In the genomic region with DNA sequence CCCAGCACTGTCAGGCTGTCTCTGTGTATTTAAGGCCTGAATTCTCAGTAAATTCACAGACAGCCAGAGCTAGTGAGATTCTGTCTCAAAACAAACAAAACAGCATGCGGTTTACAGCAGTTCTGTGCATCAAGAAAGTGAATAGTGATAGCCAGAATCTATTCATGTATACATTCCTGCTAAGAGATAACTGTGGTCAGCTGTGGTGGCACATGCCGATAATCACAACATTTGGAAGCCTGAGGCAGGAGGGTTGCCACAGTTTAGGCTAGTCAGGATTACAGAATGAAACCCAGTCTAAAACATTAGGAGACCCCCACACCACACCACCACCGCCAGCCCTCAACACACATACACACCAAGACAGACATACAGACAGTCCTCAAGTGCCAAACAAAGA, we compare ENCODE assay signal across 13 mouse cellular contexts. TPM values are rescaled to one million over a fixed set of nuclear protein-coding genes. Genes with fewer than 3 reads are reported as not detected.
A peak's percentile ranks its signal among the peaks of the same experiment; 100 is the strongest.
DNase-seq lines count a peak whose midpoint lies in the region; ATAC-seq and TF ChIP-seq lines count a peak whose summit lies in the region.
"Had no signal": no experiment of that assay in that cellular context is flagged by ENCODE, and none has a peak within 500 bp of the region (broad histone marks: within the 10 kb centered on the region; RNA-seq: fewer than 3 reads in every experiment).

No protein-coding gene starts in this region.

- H3K4me1 ChIP-seq in heart, embryonic 11.5 days (ENCODE audit: control insufficient read depth, insufficient read depth, low read length) = peaks cover 71% of the 10 kb centered on the region
- 0 out of 2 replicates have a peak, but pooled peaks cover 6% of the 10 kb centered on the region for H3K4me1 ChIP-seq in hindbrain, postnatal 0 days (ENCODE audit: insufficient read depth, low read length)
- H3K4me1 ChIP-seq in midbrain, embryonic 13.5 days (replicated peaks) = peaks cover 36% of the 10 kb centered on the region

- DNase-seq in heart, adult 8-10 months (ENCODE audit: low spot score) = no peak
- DNase-seq in layer of hippocampus, adult 2 months (ENCODE audit: low spot score in 2 of 2) = no peak
- no peak for DNase-seq in layer of hippocampus, postnatal 10 days (ENCODE audit: low spot score in 2 of 2)
- DNase-seq in hindbrain, postnatal 0 days (ENCODE audit: low spot score) = no peak
- DNase-seq in urinary bladder, adult 2 months (ENCODE audit: low spot score) = no peak
- DNase-seq in kidney, postnatal 25 days = no peak
- DNase-seq: adrenal gland, postnatal 36 days; B cell, adult 2 months; kidney, adult 2 months; thymus, postnatal 25 days had no signal

- H3K27ac ChIP-seq in heart, embryonic 11.5 days (ENCODE audit: low read depth, low read length) = peak overlapping the region; percentile 66
- peak overlapping the region; percentile 84 for H3K27ac ChIP-seq in layer of hippocampus, adult 2 months
- H3K27ac ChIP-seq in hindbrain, postnatal 0 days = peak overlapping the region; percentile 17; the same call in 1 of the 2 replicates
- H3K27ac ChIP-seq in midbrain, embryonic 13.5 days = peak overlapping the region; percentile 30; the same call in 1 of the 2 replicates
- H3K27ac ChIP-seq: lung, embryonic 15.5 days had no signal

- H3K4me3 ChIP-seq in heart, embryonic 11.5 days (ENCODE audit: low read depth, low read length) = no peak overlapping the region
- no peak overlapping the region for H3K4me3 ChIP-seq in layer of hippocampus, adult 2 months
- H3K4me3 ChIP-seq in hindbrain, postnatal 0 days (ENCODE audit: low read length) = no peak overlapping the region
- no peak overlapping the region for H3K4me3 ChIP-seq in midbrain, embryonic 13.5 days (replicated peaks)
- H3K4me3 ChIP-seq: lung, embryonic 15.5 days had no signal

- H3K36me3 ChIP-seq in heart, embryonic 11.5 days (ENCODE audit: control insufficient read depth, insufficient read depth, low read length) = no peaks in the 10 kb centered on the region
- no peaks in the 10 kb centered on the region for H3K36me3 ChIP-seq in hindbrain, postnatal 0 days (ENCODE audit: insufficient read depth, low read length)
- H3K36me3 ChIP-seq in midbrain, embryonic 13.5 days = no peaks in the 10 kb centered on the region
- H3K36me3 ChIP-seq: lung, embryonic 15.5 days had no signal

- no peaks in the 10 kb centered on the region for H3K9me3 ChIP-seq in heart, embryonic 11.5 days (replicated peaks; ENCODE audit: control insufficient read depth, low read length)
- H3K9me3 ChIP-seq in hindbrain, postnatal 0 days (ENCODE audit: low read length) = no peaks in the 10 kb centered on the region
- no peaks in the 10 kb centered on the region for H3K9me3 ChIP-seq in midbrain, embryonic 13.5 days
- H3K9me3 ChIP-seq: lung, embryonic 15.5 days had no signal

- H3K9ac ChIP-seq in heart, embryonic 11.5 days (ENCODE audit: low read depth, low read length) = no peak overlapping the region
- H3K9ac ChIP-seq in hindbrain, postnatal 0 days (replicated peaks; ENCODE audit: low read length) = no peak overlapping the region
- no peak overlapping the region for H3K9ac ChIP-seq in midbrain, embryonic 13.5 days (replicated peaks)
- H3K9ac ChIP-seq: lung, embryonic 15.5 days had no signal

- no peak overlapping the region for H3K4me2 ChIP-seq in heart, embryonic 11.5 days
- no peak overlapping the region for H3K4me2 ChIP-seq in hindbrain, postnatal 0 days (ENCODE audit: low read depth, low read length)
- H3K4me2 ChIP-seq in midbrain, embryonic 13.5 days (replicated peaks) = no peak overlapping the region
- H3K4me2 ChIP-seq: lung, embryonic 15.5 days had no signal

- H3K27me3 ChIP-seq in heart, embryonic 11.5 days (ENCODE audit: control insufficient read depth, insufficient read depth, low read length) = no peaks in the 10 kb centered on the region
- H3K27me3 ChIP-seq in hindbrain, postnatal 0 days (ENCODE audit: insufficient read depth, low read length) = no peaks in the 10 kb centered on the region
- no peaks in the 10 kb centered on the region for H3K27me3 ChIP-seq in midbrain, embryonic 13.5 days
- H3K27me3 ChIP-seq: lung, embryonic 15.5 days had no signal

- TF ChIP-seq CTCF in layer of hippocampus, adult 2 months (conservative IDR thresholded peaks at IDR 0.05) = no peak
- no peak for TF ChIP-seq CTCF in hindbrain, postnatal 0 days (IDR thresholded peaks at IDR 0.05; ENCODE audit: low read depth)

- ATAC-seq in heart, embryonic 11.5 days (replicated peaks; ENCODE audit: insufficient number of reproducible peaks, low FRiP score, low TSS enrichment) = no peak
- no peak for ATAC-seq in hindbrain, postnatal 0 days
- ATAC-seq in midbrain, embryonic 13.5 days = no peak

- WGBS in heart, embryonic 11.5 days (ENCODE audit: insufficient replicate concordance) = 70% methylated on average over 3 of the region's 3 CpGs
- 86% methylated on average over 3 of the region's 3 CpGs for WGBS in hindbrain, postnatal 0 days
- 92% methylated on average over 3 of the region's 3 CpGs for WGBS in midbrain, embryonic 13.5 days

RNA-seq across cellular contexts. Expression of gene Pkig, which starts 31.6 kb away (rescaled TPM):
- 249 and 252 TPM in 2 replicates for polyA plus RNA-seq in heart, embryonic 11.5 days (2014; fragmentation: Nextera tagmentation; extraction: Ambion mirVana)
- total RNA-seq in heart, adult 8-10 months (2022) = 100 to 1,000 TPM; 214 to 247 (median 224) TPM
- 10 to 100 TPM; 93.7 to 93.9 TPM for total RNA-seq in layer of hippocampus, adult 2 months (2021)
- 10 to 100 TPM; 75.4 to 87.8 TPM for total RNA-seq in layer of hippocampus, postnatal 10 days (2021)
- 70.8 and 95.2 TPM in 2 replicates for total RNA-seq in hindbrain, postnatal 0 days (2014; rRNA removed)
- polyA plus RNA-seq in hindbrain, postnatal 0 days (2015; fragmentation: Nextera tagmentation; extraction: Ambion mirVana) = 136 and 141 TPM in 2 replicates
- 124 and 126 TPM in 2 replicates for polyA plus RNA-seq in midbrain, embryonic 13.5 days (2015; fragmentation: Nextera tagmentation; extraction: Ambion mirVana)
- 83.9 and 114 TPM in 2 replicates for polyA plus RNA-seq in urinary bladder, adult 2 months (2012; rRNA removed)

RNA-seq across cellular contexts. Expression of gene Serinc3, which starts 44.8 kb away (rescaled TPM):
- 77.5 and 79.0 TPM in 2 replicates for polyA plus RNA-seq in heart, embryonic 11.5 days (2014; fragmentation: Nextera tagmentation; extraction: Ambion mirVana)
- 100 to 1,000 TPM; 272 to 302 (median 297) TPM for total RNA-seq in heart, adult 8-10 months (2022)
- total RNA-seq in layer of hippocampus, adult 2 months (2021) = 100 to 1,000 TPM; 198 to 204 TPM
- total RNA-seq in layer of hippocampus, postnatal 10 days (2021) = 100 to 1,000 TPM; 168 to 196 TPM
- 82.6 and 97.4 TPM in 2 replicates for total RNA-seq in hindbrain, postnatal 0 days (2014; rRNA removed)
- polyA plus RNA-seq in hindbrain, postnatal 0 days (2015; fragmentation: Nextera tagmentation; extraction: Ambion mirVana) = 35.9 and 36.5 TPM in 2 replicates
- polyA plus RNA-seq in midbrain, embryonic 13.5 days (2015; fragmentation: Nextera tagmentation; extraction: Ambion mirVana) = 30.5 and 31.7 TPM in 2 replicates
- polyA plus RNA-seq in urinary bladder, adult 2 months (2012; rRNA removed) = 321 and 344 TPM in 2 replicates

Comparison
In these comparisons a context has a peak if more than half of its experiments do, and no peak if none do; other contexts are left out.
1. H3K27ac ChIP-seq: peak in every context shown above with its lines; median percentile 84 in layer of hippocampus, adult 2 months; 66 in heart, embryonic 11.5 days; 30 in midbrain, embryonic 13.5 days; 17 in hindbrain, postnatal 0 days.